Mouse (Mus musculus): ENCODE data around the gene Utp14b.

Utp14b gene

GRCm38 (mm10) chr1:78657671-78658440 is at the start of gene Utp14b, which contains the start of gene Acsl3:
TSS of gene Utp14b (plus strand) at chr1:78658038.
TSS of gene Acsl3 (plus strand) at chr1:78657825.
- in situ Hi-C loops (cut with MboI), result loop anchor here (10.0 kb wide), 1 partner anchor 113 kb away; no protein-coding TSS in a partner anchor

GRCm38 (mm10) chr1:78609134-78609907 is 48.5 kb upstream of the Utp14b start:
- in situ Hi-C loops (cut with MboI), result no loop called here

DNA sequence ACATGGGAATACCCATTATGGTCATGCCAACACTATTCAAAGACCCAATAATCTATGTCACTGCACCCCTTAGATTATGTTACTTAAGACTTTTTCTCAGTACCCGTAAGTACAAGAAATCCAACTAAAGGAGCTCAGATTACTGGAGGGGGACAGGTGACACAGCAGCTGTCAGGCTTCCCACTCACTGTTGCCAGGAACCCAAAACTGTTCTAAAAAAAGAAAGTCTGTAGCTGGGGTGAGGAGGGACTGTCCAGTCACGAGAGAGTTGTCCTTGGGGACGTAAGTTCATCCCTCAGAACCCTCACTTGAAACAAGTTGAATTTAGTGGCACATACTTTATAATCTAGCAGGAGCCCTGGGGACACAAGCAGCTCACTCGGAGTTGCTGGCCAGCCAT is 46.8 kb upstream of the Utp14b start:
- in situ Hi-C loops (cut with MboI), result no loop called here

- in situ Hi-C loops (cut with MboI), result no loop called here
Observed at GRCm38 (mm10) chr1:78612959-78613358, 44.9 kb upstream of the Utp14b start.

DNA sequence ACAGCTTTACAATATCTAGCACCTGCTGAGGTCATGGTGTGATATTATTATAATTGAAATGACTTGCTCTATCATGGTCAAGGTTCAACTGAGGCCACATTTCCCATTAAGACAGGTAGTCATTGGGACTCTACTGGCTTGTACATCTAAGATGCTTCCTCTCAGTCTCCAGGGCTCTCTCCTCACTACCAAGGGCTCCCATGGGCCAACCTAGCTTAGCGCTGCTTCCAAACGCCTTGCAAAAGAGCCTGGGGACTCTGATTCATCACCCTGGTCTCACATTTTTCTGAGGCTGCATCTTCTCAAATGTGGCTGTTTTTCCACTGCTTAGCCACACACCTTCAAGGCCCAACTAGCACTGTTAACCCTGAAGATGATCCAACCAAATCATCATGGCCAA is 33.5 kb upstream of the Utp14b start:
- in situ Hi-C loops (cut with MboI), result no loop called here

DNA sequence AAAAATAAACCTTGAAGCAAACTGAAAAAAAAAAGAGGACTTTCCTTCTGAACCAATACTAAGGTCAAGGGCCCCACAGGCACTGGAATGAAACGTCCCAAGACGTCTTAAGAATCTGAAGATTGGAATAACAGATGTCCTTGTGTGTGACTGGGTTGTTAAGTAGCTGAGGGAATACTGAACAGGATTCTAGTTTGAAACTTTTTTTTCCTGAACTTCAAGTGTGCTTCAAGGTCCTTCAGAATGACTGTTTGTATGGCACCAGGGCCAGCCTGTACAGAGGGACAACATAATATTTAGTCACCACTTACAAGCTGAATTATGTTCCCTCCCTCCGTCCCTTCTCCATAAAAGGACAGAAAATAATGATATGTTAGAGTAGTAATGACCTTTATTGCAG is 23.4 kb upstream of the Utp14b start:
- in situ Hi-C loops (cut with MboI), result no loop called here

DNA sequence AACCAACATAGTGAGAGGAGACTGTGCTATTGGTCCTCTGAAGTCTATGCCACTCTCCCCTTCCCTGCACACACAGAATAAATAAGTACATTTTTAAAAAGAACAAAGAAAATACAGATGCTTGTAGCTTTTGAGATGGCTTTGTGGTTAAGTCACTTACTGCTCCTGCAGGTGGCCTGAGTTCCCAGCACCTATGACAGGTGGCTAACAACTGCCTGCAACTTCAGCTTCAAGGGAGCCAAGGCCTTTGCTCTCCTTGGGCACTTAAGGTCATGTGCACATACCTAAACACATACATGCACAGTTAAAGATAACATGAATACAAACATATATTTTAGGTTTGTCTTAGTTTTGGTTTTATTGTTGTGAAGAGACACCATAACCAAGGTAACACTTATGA is 17.0 kb upstream of the Utp14b start:
- in situ Hi-C loops (cut with MboI), result no loop called here

DNA sequence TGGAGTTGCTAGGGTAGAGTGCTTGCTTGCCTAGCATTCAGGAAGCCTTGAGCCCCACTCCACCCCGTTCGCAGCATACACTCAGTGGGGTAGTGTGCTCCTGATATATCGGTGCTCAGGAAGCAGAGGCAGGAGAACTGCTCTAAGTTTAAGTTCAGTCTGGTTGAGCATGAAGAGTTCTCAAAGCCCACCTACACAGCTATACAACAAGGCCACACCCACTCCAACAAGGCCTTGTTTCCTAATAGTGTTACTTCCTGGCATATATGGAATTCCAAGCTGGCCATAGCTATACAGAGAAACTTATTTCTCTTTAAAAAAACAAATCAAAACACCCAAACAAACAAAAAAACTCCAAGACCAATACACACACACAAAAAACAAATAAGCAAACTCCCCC is 16.0 kb upstream of the Utp14b start:
- in situ Hi-C loops (cut with MboI), result no loop called here

- in situ Hi-C loops (cut with MboI), result no loop called here
Observed at GRCm38 (mm10) chr1:78642197-78642596, 15.6 kb upstream of the Utp14b start.

DNA sequence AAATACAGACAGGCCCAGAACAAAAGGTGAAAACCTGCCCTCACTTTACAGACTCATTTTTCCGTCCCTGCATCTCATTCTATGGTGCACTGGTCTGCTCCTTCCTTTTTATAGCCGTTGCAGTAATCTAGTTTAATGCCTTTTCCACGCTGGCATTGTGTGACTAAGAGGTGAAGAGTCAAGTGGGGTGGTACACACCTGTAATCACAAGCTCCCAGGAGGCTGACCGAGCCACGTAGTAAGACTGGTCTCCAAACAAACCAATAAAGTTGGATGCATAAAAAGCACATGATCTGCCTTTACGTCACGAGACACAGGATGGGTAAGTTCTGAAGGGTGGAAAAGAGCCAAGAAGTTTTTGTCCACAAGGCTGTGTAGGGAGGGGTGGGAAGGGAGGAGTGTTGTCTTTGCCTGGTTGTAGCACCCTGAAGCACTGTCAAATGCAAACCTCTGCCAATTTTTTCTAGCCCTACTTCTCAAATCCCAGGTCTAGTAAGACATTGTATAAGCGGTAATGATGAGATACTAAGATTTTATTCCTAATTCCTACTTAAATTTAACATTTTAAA is 10.4 kb upstream of the Utp14b start:
- in situ Hi-C loops (cut with MboI), result no loop called here

DNA sequence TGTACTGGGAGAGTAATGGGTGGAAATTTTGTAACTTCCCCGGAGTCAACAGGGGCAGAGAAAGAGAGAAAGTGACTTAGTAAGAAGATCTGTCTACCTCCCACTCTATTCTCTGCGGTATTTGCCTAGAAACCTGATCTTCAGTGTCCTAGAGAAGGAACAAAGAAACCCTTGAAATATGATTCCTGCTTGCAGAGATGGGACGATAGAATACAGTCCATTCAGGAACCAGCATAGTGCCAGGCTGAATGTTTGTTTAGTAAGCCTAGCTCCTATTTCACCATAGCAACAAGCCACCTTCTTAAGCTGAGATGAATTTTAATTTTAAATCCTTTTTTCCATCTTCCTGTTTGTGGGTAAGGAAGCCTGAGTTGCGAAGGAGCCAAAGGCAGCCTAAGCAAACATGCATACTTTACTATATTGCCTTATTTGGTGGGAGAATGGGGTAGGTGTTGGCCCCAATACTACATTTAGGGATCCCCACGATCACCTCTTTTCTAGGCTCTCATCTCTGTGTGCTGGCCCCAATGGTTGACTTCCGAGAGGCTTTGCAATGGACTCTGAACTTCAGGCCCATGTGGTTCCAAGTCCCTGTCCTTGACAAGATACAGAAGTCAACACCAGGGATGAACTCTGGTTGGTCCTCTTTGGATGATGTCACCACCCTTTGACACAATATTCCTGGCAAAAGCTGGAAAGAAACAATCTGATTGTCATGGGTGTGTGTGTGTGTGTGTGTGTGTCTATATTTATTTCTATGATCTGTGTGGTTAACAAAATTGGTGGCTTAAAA is 8.4 kb upstream of the Utp14b start:
- in situ Hi-C loops (cut with MboI), result loop anchor here (10.0 kb wide), 1 partner anchor 105 kb away; no protein-coding TSS in a partner anchor

GRCm38 (mm10) chr1:78656472-78656871 is 1.4 kb upstream of the Utp14b start:
- in situ Hi-C loops (cut with MboI), result loop anchor here (10.0 kb wide), 1 partner anchor 112 kb away; no protein-coding TSS in a partner anchor

DNA sequence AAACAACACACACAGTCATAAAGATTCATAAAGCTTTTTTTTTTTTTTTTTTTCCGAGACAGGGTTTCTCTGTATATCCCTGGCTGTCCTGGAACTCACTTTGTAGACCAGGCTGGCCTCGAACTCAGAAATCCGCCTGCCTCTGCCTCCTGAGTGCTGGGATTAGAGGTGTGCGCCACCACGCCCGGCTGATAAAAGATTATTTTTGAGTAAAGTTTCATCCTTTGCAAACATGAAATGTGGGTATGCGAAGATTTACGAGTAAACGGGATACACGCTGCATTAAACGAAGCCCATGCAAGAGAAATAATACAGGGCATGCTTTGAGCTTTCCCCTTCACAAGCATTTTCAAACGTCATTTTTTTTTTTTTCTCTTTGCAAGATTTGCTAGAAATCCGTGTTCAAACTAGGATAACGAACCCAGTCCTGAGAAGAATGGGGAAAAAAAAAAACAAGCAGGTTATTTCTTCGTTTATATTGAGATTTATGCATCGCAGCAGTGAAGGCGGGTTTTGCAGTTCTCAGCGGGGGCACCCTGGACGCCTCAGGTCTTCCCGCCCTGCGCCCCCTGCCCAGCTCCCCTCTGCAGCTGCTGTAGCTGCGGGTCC is 713 bp upstream of the Utp14b start:
- in situ Hi-C loops (cut with MboI), result loop anchor here (10.0 kb wide), 1 partner anchor 112 kb away; no protein-coding TSS in a partner anchor

DNA sequence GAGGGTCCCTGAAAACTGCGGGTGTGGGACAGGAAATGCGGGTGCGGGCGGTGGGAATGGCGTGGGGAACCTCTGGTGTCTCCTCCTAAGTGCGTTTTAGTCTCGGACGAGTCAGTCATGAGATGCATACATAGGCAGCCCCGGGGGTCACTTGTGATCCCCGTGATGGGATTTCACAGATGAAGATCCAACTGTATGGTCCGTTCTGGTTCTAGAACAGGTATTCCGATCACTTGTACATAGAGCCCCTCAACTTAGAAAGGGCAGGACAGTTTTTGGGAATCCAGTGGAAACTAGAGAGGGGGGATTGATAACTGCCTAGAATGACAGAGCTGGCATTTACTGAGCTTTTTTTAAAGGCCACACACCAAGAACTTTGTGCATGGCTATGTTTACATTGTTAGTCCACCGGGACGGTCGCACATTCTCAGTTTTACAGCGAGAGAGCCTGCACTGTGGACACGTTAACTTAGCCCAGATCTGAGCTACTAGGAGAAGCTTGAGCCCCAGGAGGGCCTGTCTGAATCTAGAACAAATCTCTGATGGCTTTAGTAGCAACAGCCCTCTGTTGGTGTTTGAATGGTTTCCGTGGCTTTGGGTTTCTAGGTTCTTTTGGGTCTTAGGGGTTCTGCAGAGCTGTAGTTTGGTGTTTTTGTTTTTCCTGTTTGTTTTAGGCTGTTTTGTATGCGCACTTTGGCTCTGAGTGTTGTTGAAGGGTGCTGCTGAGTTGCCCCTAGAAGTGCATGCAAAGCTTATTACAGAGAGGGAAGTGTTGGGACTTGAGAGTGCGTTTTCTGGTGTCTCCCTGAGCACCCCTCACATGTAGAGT is 817 bp downstream of the Utp14b start:
- in situ Hi-C loops (cut with MboI), result loop anchor here (10.0 kb wide), 1 partner anchor 114 kb away; no protein-coding TSS in a partner anchor

GRCm38 (mm10) chr1:78659270-78659823 is 1.5 kb downstream of the Utp14b start:
- in situ Hi-C loops (cut with MboI), result loop anchor here (10.0 kb wide), 1 partner anchor 115 kb away; no protein-coding TSS in a partner anchor

- in situ Hi-C loops (cut with MboI), result no loop called here
Observed at GRCm38 (mm10) chr1:78664326-78664725, 6.5 kb downstream of the Utp14b start.

- in situ Hi-C loops (cut with MboI), result no loop called here
Observed at GRCm38 (mm10) chr1:78665954-78666499, 8.2 kb downstream of the Utp14b start.

GRCm38 (mm10) chr1:78666585-78666984 is 8.7 kb downstream of the Utp14b start:
- in situ Hi-C loops (cut with MboI), result no loop called here

DNA sequence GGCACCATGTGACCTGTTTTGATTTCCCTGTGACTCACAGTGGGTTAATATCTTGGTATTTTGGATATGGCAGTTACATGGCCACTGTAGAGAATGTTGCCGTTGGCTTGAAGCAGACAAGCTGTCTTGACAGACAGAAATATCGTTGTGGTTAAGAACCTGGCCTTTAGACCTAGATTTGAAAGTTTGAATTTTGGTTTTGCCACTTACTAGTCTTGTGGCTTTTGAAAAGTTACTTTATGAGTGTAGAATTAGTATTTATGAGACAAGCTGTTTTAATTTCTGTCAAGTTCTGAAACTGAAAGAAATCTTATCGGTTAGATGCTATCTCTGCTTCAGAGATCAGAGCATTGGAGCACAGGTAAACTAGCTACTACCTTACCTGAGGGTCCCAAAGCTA is 24.5 kb downstream of the Utp14b start:
- in situ Hi-C loops (cut with MboI), result no loop called here

DNA sequence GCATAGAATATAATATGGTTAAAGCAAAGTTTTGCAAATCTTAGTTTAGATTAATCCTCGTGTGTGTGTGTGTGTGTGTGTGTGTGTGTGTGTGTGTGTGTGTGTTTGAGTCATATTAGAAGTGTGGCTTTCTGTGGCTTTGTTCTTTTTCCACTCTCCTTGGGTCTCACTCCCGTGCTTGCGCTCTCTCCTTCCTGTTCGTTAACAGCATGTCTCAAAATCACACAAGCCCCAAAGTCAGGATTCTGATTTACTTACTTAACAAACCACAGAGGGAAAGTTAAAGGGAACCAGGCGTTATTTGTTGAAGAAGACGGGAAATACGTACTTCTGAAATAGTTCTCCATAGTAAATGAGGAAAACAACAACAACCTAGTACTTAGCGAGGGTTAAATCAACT is 26.3 kb downstream of the Utp14b start:
- in situ Hi-C loops (cut with MboI), result no loop called here
